Mouse (Mus musculus) right cerebral cortex, postnatal 10 days (tissue): ENCODE data around the gene Usp47.

ENCODE experiments used
- DNase-seq, 2 experiments: peaks; one replicate each; pipeline ENCODE4 v3.0.0; 2021; ENCODE audit warnings: low spot score in 2 of 2

Usp47 gene

DNA sequence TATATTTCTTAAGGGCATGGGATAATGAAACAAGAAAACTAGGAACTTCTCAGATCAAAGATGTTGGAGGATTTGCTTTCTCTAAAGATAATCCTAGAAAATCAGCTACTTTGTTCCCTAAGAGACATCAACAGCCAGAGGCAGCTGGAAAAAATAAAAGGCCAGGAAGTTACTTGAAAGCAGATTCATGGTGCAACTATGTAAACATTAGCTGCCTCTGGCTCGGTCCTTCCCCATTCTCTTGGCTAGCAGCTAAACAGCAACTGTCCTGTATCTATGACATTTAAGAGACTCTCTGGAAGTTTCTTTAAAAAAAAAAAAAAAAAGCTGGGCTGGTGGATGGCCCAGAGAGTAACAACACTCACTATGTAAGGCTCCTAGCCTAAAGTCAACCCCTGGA is 131.9 kb downstream of the Usp47 start:
- DNase-seq, result no peak

- no peak for DNase-seq
Observed at GRCm38 (mm10) chr7:112157584-112158315, 134.4 kb downstream of the Usp47 start.

- DNase-seq, result peak in 1 of 2 experiments; percentile 59
Observed at GRCm38 (mm10) chr7:112158316-112158741, 135.0 kb downstream of the Usp47 start.

GRCm38 (mm10) chr7:112158942-112159341 is 135.6 kb downstream of the Usp47 start, which contains the start of gene Dkk3:
Gene Dkk3, minus strand, starts transcription at chr7:112159057.
- peak; percentile 73 to 74 for DNase-seq

- no peak for DNase-seq
Observed at GRCm38 (mm10) chr7:112159835-112160234, 136.5 kb downstream of the Usp47 start.
